Mouse (Mus musculus): Measurements from ENCODE around the gene Hebp1.

DNA sequence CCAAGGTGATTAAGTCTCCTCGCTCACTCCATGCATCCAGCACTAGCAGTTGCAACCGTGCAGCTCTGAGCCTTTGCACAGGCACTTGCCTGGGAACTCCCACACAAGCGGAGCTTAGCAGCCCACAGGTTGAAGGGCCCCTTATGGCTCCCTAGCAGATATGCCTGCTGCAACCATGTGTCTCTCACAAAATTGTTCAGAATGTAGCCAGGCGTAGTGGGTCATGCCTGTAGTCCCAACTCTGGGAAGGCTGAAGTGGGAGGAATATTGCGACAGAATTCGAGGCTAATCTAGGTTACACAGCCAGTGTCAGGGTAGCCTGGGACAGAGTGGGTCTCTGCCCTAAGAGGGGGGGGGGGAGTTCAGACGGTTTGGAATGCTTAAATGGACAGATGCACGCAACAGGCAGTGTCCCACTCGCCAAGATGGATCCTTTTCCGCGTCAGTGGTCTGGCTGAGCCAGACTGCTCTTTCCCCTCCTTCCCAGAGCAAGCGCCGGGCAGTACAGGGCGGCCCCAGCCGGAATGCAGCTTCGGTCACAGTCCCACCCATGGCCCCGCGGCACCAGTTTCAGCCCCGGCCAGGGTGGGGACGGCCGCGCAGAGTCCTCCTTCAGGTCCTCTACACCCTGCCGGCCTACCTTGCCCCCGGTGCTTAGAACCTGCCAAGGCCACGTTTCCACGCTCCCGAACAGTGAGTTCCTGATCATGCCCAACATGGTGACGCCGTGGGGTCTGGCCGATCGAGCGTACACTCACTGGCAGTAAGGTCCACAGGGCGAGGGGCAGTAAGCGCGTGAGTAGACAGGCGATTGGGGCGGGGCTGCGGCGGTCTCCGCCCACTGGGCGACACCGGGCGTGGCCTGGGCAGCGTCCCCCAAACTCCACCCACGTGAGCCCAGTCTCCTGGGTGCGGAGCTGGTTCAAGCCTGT, 30.2 kb downstream of the Hebp1 start:
- no peak for TF ChIP-seq CTCF (IDR thresholded peaks at IDR 0.05; ENCODE audit: extremely low read depth, insufficient read length, insufficient replicate concordance, low read depth, low read length)
- no peak for TF ChIP-seq POLR2A (IDR thresholded peaks at IDR 0.05; ENCODE audit: low read depth, low read length)
